ENCODE assay signal across 6 mouse cellular contexts in genomic region chr19:32787388-32787787, GRCm38 (mm10). TPM values are rescaled to one million over a fixed set of nuclear protein-coding genes. Genes with fewer than 3 reads are reported as not detected.
DNase-seq lines count a peak whose midpoint lies in the region; ATAC-seq and TF ChIP-seq lines count a peak whose summit lies in the region.
"Not testable (repeated sequence)": the region's sequence is repeated elsewhere in the genome, so short reads cannot be mapped to it uniquely, and the experiment has no call there.

No protein-coding gene starts in this region.

- TF ChIP-seq EP300 in heart, postnatal 0 days (IDR thresholded peaks at IDR 0.05; ENCODE audit: low read depth), result not testable (repeated sequence)

- ATAC-seq in heart, postnatal 0 days (ENCODE audit: insufficient read depth, low read depth); liver, embryonic 12.5 days: not testable (repeated sequence)

- H3K9me3 ChIP-seq in heart, postnatal 0 days (replicated peaks; ENCODE audit: control insufficient read depth, low read length); liver, embryonic 12.5 days (replicated peaks): not testable (repeated sequence)

- not testable (repeated sequence) for H3K27me3 ChIP-seq in heart, postnatal 0 days (ENCODE audit: control insufficient read depth, insufficient read depth, low read length); liver, embryonic 12.5 days (replicated peaks)

- not testable (repeated sequence) for H3K27ac ChIP-seq in heart, postnatal 0 days (ENCODE audit: low read depth)
- peak overlapping the region; percentile 23; the same call in 1 of the 2 replicates for H3K27ac ChIP-seq in liver, embryonic 12.5 days

- not testable (repeated sequence) for H3K36me3 ChIP-seq in heart, postnatal 0 days (replicated peaks; ENCODE audit: control insufficient read depth, insufficient read depth, low read length); liver, embryonic 12.5 days

- H3K4me3 ChIP-seq in heart, postnatal 0 days (ENCODE audit: low read depth, low read length); liver, embryonic 12.5 days: not testable (repeated sequence)

- WGBS in heart, postnatal 0 days, result 35% methylated on average over 4 of the region's 4 CpGs
- 26% methylated on average over 4 of the region's 4 CpGs for WGBS in liver, embryonic 12.5 days (ENCODE audit: insufficient replicate concordance)

- TF ChIP-seq CTCF in heart, postnatal 0 days (IDR thresholded peaks at IDR 0.05; ENCODE audit: low read depth), result not testable (repeated sequence)

- peaks cover 24% of the 10 kb centered on the region for H3K4me1 ChIP-seq in heart, postnatal 0 days (ENCODE audit: control insufficient read depth, insufficient read depth)
- peaks cover 34% of the 10 kb centered on the region for H3K4me1 ChIP-seq in liver, embryonic 12.5 days

- not testable (repeated sequence) for H3K9ac ChIP-seq in heart, postnatal 0 days (replicated peaks; ENCODE audit: low read depth, low read length); liver, embryonic 12.5 days

- peak; percentile 30 for DNase-seq in brain, adult 2 months (ENCODE audit: low read depth, low spot score)
- peak; percentile 10 for DNase-seq in gastrocnemius, postnatal 25 days
- DNase-seq in heart, postnatal 0 days (ENCODE audit: low spot score), result peak; percentile 29
- peak; percentile 8 to 27 for DNase-seq in kidney, postnatal 36 days
- DNase-seq in thymus, postnatal 14 days, result peak; percentile 12

- not testable (repeated sequence) for H3K4me2 ChIP-seq in heart, postnatal 0 days (ENCODE audit: low read depth, low read length); liver, embryonic 12.5 days

RNA-seq across cellular contexts. Expression of gene Pten, which starts 30.1 kb away (rescaled TPM):
- 10 to 100 TPM; 31.8 to 35.9 TPM for total RNA-seq in gastrocnemius, postnatal 25 days (2021)
- total RNA-seq in heart, postnatal 0 days (2014; rRNA removed; ENCODE audit: low replicate concordance), result 34.0 and 39.7 TPM in 2 replicates
- polyA plus RNA-seq in heart, postnatal 0 days (2015; fragmentation: Nextera tagmentation; extraction: Ambion mirVana), result 4.4 and 5.0 TPM in 2 replicates
- 5.4 and 5.9 TPM in 2 replicates for polyA plus RNA-seq in liver, embryonic 12.5 days (2016; fragmentation: Nextera tagmentation; extraction: Ambion mirVana)

RNA-seq across cellular contexts. Expression of gene Atad1, which starts 47.8 kb away (rescaled TPM):
- 10 to 100 TPM; 47.3 to 65.2 TPM for total RNA-seq in gastrocnemius, postnatal 25 days (2021)
- 107 and 138 TPM in 2 replicates for total RNA-seq in heart, postnatal 0 days (2014; rRNA removed; ENCODE audit: low replicate concordance)
- polyA plus RNA-seq in heart, postnatal 0 days (2015; fragmentation: Nextera tagmentation; extraction: Ambion mirVana), result 55.5 and 61.5 TPM in 2 replicates
- polyA plus RNA-seq in liver, embryonic 12.5 days (2016; fragmentation: Nextera tagmentation; extraction: Ambion mirVana), result 32.2 and 32.3 TPM in 2 replicates
